Mouse (Mus musculus) cortical plate, adult 2 months (tissue): ENCODE results near the gene Gm37240.

Experiments used
- CTCF ChIP-seq: fragments of 200-500 bp; IDR thresholded peaks from 2 replicates; pipeline ENCODE4 v1.5.1; 2011; ENCODE audit warnings: mild to moderate bottlenecking, control low read depth, low read length; ENCODE audit not compliant: insufficient read depth; ENCODE audit errors: extremely low read depth
- POLR2A ChIP-seq: fragments of 200-500 bp; IDR thresholded peaks from 2 replicates; pipeline ENCODE4 v1.6.1; 2011; ENCODE audit warnings: mild to moderate bottlenecking, low read length, control low read depth; ENCODE audit not compliant: insufficient read depth; ENCODE audit errors: extremely low read depth

- no peak for TF ChIP-seq POLR2A
- TF ChIP-seq CTCF, result no peak
Observed at GRCm38 (mm10) chr3:85264963-85265362, 622.4 kb downstream of the Gm37240 start.
